Mouse (Mus musculus): ENCODE data around the gene Gja6.

Gene Gja6

DNA sequence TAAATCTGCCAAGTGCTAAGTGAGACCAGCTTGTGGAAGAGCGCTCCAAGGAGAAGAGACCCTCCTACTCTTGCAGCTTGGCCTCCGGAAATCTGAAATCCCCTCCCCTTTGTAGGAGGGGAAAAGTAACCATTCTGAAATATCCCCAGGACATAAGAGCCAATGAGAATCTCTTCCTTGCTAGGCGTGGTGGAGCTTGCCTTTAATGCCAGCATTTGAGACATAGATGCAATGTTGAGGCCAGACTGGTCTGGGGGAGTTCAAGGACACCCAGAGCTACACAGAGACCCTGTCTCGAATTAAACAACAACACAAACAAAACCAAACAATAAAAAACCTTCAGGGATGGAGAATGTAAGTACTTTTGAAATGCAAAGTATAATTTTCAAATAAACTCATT, at the start of gene Gja6:
Gja6 (minus strand) TSS at position 101 of the 400 bp plus-strand sequence.
- no peak for DNase-seq (ENCODE audit: low spot score)

DNA sequence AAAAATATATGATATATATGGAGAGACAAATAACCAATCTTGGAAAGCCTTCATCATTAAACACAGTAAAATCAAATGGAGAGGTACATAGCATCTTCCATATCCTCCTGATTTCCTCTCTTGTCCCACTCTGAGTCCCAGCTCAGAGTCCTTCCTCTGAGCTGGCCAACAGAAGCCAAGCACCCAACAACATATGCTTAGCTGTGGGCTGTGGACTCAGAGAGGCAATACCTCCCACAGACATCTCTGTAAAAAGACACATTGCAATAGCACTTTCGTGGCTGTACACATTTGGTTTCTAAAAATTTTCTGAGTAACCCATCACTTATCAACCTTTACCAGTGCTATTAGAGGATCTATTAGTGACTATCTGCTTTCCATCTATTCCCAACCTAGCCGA, 42.7 kb upstream of the Gja6 start:
- DNase-seq (ENCODE audit: low spot score) = no peak

DNA sequence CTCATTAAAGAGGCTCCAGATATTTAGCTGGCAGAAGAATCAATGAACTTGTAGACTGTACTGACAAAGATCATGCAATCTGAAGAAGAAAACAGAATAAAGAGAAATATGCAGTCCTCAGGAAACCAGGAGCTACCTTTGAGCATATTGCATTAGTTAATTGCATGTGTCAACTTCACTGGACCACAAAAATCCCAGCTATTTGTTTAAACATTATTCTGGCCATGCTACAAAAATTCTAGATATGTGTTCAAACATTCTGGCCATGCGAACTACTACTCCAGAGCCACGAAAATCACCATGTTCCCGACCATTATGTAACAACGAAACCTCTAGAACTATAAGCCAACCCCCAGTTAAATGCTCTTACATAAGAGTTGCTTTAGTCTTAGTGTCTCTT, 37.9 kb upstream of the Gja6 start:
- DNase-seq (ENCODE audit: low spot score) = no peak

DNA sequence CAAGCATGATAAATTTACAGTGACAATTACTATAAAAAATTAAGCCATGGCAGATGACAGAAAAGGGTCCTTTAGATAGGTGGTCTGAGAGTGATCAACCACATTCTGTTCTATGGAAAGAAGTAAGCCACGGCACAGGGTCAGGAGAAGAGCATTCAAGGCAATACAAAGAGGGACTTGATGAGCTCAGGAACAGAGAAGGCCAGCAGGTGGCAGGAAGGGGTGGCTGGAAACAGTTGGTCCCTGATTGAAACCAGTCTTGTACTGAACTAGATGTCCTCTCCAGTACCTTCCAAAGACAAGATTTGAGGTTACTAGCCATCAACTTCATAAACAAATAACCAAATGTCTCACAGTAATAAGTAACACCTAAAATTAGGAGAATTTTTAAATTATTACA, 28.7 kb upstream of the Gja6 start:
- DNase-seq (ENCODE audit: low spot score) = no peak

DNA sequence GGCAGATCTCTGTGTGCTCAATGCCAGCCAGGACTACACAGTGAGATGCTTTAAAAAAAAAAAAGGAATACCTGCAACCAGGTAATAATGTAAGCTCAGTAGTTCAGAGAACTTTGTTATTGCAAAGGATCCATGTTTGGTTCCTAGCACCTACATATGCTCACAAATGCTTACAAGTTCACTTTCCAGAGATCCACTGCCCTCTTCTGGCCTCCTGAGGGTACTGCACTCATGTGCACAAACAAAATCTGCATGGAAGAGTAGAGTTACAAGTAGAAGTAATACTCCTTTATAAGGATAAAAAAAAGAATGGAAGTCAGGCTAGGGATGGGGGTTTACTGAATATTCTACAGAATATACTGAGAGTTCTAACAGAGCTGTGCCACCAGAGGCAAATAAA, 23.8 kb upstream of the Gja6 start:
- no peak for DNase-seq (ENCODE audit: low spot score)

DNA sequence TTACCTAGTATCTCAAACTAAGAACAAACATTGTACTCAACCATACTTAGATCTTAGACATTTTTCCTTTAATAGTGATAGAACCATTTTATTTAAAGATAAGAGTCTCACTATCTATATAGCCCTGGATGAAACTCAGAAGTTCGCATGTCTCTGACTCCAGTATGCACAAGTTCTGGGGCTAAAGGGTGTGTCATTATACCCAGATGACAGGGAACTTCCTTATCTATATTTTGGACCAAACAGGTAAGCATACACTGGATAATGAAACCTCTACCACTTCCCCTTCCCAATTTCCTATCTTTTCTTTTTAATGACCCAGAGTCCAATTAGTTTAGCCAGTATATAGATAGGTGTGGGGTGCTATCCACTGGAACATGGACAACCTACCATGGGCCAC, 22.0 kb upstream of the Gja6 start:
- no peak for DNase-seq (ENCODE audit: low spot score)

DNA sequence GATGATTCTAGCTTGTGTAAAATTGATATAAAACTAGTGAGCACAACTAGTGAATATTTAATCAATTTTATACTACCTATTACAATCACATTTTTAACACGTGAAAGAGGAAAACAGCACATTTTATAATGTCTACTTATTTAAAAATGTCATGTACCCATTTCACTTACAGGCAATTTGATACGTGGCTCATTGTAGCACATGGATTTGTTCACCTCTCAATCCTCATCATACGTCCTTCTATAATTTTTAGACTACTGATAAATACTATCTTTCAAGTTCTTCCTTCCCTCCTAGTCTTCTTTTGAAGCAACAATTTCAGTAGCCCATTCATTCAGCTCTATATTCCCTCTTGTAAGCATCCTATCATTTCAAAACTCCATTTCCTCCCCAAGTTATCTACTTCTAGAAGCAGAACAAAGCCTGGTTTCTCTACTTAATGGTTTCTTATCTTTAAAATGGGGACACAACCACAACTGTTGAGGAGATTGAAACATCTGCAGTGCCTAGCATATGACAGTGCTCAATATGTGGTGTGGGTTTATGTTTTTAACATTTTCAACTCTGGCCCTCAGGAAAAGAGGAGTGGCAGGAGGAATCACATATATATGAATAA, 12.3 kb upstream of the Gja6 start:
- no peak for DNase-seq (ENCODE audit: low spot score)

DNA sequence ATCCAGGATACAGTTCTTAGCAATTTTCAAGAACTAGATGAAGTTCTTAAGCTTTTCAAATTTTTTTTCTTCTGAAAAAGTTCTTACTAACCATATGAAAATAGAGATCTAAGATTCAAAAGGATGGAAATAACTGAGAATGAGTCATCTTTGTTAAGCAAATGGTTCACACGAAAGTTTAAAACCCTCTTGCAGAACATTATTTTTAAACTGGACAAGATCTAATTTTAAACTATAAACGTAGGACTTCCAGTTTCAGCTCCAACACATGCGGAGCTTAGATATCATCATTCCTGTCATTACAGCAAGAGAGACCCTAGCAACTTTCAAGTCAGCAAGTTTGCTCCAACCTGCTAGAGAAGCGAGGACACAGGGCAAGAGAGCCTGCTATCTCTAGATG, 375 bp downstream of the Gja6 start:
- no peak for DNase-seq (ENCODE audit: low spot score)

DNA sequence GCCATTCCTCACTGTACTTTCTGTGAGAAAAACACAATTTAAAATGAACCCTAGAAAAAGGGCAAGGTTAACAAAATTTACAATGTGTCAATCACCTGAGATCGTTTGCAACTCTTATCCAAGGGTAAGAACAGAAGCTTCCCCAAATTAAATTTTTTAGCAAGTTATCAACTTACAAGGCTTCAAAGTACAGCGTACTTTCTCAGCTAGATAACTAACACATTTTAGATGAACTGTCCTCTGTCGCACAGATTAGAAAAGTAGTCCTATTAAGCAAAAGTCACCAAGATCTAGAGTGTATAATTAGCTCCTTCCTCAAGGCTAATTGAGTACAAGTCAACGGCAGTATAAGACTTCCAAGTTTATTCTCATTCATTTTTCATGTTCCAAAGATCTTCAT, 939 bp downstream of the Gja6 start:
- DNase-seq (ENCODE audit: low spot score) = no peak

DNA sequence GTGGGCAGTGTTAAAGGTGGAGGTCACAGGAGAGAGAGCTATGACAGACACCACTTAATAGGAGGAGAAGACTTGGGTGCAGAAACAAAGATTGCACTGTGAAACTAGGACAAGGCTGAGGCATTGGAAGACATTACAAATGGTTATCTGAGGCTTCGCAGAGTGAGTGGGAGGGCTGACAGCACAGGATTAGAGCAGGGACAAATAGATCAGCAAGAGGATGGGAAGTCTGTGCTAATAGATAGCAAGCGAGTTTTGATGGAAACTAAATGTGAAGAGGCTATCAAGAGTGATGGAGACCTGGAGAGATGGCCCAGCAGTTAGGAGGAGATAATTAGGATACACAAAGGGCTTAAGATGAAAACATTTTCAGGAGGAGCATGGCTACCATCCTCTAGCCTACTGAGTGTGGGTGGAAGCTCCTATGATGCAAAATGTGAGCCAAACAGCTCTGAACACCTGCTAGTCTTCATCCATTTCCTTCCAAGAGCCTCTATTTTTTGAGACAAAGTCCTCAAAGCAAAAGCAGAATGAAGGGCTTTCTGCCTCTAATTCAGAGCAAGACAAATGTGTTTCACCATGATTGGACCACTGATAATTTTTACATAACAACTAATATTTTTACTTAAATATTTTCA, 1.7 kb downstream of the Gja6 start:
- DNase-seq (ENCODE audit: low spot score) = no peak

DNA sequence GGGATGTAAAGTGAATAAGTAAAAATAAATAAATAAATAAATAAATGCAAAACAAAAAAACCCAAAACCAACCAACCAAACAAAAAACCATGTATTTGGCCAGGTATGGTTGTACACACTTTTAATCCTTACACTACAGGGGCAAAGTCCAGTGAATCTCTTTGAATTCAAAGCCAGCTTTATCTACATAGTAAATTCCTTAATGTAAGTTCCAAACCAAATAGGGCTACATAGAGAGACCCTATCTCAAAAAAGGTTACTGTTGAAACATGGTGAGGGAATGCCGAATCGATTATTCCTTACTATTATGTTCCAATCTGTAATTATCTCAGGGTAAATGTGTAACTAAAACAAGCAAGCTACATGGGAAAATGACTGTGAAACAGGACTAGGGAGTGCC, 5.7 kb downstream of the Gja6 start:
- DNase-seq (ENCODE audit: low spot score) = no peak

DNA sequence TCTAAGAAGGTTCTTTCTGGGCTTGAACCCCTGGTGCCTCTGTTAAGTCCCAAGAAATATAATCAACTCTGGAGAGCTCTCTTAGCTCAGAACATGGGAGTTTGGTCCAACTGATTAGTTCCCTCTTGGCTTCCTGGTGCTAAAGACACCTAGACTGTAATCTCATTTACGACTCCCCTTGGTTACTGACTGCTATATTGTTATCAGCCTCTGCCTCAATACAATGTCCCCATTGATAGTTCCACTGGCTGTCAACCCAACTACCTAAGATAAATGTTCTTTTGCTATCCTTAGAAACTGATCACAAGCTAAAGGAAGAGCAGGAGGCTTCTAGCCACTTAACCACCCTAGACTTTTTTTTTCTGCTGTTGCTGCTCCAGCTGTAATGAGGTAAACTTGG, 14.8 kb downstream of the Gja6 start:
- no peak for DNase-seq (ENCODE audit: low spot score)

DNA sequence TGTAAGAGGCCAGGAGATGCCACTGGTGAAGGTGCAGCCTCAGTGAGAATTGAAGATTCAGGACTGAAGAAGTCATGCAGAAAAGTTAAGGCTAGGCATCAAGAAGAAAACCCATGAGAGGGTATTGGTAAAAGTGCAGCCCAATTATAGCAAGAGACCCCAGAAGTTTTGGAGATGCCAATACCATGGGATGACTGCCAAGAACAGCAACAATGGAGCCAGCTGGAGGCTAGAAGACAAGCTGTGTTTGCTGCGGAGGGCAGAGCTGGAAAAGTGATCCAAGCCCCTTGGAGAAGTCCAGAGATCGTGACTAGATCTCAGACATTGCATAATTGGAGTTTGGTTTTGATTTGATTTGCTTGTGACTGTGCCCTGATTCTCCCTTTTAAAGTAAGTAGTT, 20.6 kb downstream of the Gja6 start:
- no peak for DNase-seq (ENCODE audit: low spot score)

DNA sequence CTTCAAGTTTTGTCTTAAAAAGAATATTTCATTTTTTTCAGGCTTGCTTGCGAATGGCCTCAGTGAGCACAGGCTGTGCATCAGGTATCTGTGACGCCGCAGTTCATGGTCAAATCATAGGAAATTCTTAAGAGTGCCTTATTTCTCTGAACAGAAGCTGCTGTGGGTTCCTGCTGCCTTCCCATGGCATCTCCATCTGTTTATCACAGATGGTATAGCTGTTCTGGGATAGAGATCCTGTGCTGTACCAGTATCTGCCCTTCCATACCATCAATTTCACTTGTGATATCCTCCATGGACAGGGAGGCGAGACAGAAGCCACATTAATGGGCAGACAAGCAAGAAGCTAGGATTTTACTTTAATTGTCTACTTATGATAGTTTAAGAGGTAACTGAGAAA, 40.3 kb downstream of the Gja6 start:
- no peak for DNase-seq (ENCODE audit: low spot score)

DNA sequence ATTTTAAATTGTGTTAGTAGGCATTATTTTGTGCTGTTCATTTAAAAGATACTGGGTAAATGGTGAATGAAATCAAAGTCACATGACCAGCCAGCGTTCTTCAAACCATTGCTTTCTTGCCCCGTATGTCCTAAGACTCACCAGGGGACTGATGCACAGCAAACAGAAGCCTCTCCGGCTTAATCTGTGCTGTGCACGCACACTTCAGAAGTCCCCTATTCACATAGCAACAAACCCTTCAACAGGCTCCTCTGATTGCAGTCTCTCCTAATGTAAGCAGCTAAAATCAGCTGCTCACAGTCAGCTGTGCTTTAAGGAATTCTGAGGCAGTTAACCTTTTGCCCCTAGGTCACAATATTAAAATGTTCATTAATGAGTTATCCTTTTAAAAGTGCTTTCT, 41.8 kb downstream of the Gja6 start:
- DNase-seq (ENCODE audit: low spot score) = no peak

DNA sequence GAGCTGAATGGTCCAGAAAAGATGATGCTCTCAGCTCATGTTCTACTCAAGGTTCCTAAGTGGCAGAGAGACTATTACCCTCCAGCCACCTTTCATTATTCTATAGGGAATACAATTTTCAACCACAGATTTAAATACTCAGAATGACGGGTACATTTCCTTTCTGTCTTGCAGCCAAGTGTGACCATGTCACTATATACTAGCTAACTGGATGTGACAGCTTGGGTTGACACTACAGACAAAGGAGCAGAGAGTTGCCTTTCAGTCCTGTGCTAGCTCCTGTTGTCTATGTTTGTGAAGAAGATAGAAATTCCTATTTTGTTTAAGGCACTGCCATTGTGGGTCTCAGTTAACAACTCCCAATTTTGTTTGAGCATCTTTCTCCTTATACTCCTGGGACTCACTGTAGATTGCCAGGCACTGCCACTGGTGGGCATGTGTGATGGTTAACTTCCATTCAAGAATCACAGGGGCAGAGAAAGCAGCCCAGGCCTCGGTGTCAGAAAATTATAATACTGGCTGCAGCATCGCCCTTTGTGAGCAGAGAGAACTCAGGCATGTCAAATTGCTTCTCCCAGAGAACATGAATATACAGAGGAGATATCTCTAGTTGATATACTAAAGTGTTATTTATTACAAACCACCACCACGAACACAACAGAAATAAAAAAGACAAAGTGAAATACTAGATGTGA, 43.0 kb downstream of the Gja6 start:
- DNase-seq (ENCODE audit: low spot score) = no peak
